Mouse (Mus musculus) liver (tissue): Measurements from ENCODE around the gene Nono.

Experiments
- DNase-seq: peaks from one replicate; pipeline ENCODE4 v3.0.0-alpha.2; 2020; ENCODE audit warnings: mixed read lengths

Nono gene

GRCm38 (mm10) chrX:101429142-101429949 lies at the start of gene Nono:
Gene Nono (plus strand): TSS chrX:101429318.
- peak; percentile 90 for DNase-seq

- no peak for DNase-seq
These were observed 49.4 kb upstream of the Nono start for GRCm38 (mm10) chrX:101379744-101380143.

GRCm38 (mm10) chrX:101383455-101383854 lies 45.7 kb upstream of the Nono start:
- DNase-seq: no peak

DNA sequence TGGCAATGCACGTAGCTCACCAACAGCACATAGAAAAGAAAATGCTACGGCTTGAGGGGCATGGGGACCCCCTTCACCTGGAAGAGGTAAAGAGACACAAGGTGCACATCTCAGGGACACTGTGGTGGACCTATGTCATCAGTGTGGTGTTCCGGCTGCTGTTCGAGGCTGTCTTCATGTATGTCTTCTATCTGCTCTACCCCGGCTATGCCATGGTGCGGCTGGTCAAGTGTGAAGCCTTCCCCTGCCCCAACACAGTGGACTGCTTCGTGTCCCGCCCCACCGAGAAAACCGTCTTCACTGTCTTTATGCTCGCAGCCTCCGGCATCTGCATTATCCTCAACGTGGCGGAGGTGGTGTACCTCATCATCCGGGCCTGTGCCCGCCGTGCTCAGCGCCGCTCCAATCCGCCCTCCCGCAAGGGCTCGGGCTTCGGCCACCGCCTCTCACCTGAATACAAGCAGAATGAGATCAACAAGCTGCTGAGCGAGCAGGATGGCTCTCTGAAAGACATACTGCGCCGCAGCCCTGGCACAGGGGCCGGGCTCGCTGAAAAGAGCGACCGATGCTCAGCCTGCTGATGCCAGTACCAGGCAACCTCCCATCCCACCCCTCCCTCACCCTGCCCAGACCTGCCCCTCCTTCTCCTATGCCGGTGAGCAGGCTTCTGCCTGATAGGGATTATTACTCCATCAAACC lies 44.5 kb upstream of the Nono start:
- no peak for DNase-seq

DNA sequence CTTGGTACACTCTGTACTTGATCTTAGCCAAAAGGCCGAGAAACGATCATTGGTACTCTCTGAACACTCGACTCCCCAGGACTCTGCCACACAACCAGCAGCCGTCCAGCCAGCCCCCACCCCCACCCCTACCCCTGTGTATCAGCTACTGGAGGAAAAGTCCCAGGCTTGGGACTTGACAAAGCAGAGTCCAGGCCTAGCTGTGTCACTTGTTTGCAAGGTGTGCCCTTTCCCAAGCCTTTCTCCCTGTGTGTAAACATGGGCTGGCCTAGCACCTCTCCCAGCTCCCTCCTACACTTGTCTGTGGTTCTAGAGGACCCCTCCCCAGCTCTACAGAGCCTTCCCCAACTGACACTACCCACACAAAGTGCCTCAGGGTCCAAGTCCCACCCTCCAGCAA lies 42.9 kb upstream of the Nono start:
- DNase-seq: peak; percentile 9

DNA sequence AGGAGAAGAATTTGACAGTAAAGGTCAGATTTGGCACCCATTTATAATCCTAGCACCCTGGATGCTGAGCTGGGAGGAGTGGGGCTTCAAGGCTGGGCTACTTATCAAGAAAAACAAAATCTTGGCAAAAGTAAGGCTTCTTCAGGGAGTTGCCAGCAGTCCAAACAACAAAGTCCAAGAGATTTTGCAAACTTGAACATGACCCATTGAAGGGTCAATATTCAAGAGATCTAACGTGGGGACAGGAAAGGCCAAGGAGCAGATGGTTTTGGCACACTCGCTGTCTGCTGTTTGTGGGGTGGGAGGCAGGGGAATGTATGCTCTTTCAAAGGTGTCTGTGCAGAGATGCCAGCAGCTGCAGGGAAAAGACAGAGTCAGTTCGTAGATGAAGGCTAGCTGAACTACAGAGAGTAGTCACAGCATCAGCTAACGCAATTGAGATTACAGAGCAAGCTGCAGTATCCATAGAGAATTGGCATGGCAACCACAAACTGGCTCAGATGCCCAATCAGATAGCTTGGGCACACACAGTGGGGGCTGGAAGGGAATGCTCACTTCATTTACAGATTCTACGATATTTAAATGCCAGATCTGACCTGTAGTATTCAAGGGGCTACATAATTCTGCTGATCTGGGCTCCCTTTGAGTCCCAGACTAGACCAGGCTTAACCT lies 40.1 kb upstream of the Nono start:
- no peak for DNase-seq

- DNase-seq: no peak
These were observed 34.8 kb upstream of the Nono start for GRCm38 (mm10) chrX:101394341-101394740.

GRCm38 (mm10) chrX:101396459-101396858 lies 32.7 kb upstream of the Nono start:
- DNase-seq: no peak

GRCm38 (mm10) chrX:101418946-101419724 lies 10.0 kb upstream of the Nono start:
- peak; percentile 51 for DNase-seq

DNA sequence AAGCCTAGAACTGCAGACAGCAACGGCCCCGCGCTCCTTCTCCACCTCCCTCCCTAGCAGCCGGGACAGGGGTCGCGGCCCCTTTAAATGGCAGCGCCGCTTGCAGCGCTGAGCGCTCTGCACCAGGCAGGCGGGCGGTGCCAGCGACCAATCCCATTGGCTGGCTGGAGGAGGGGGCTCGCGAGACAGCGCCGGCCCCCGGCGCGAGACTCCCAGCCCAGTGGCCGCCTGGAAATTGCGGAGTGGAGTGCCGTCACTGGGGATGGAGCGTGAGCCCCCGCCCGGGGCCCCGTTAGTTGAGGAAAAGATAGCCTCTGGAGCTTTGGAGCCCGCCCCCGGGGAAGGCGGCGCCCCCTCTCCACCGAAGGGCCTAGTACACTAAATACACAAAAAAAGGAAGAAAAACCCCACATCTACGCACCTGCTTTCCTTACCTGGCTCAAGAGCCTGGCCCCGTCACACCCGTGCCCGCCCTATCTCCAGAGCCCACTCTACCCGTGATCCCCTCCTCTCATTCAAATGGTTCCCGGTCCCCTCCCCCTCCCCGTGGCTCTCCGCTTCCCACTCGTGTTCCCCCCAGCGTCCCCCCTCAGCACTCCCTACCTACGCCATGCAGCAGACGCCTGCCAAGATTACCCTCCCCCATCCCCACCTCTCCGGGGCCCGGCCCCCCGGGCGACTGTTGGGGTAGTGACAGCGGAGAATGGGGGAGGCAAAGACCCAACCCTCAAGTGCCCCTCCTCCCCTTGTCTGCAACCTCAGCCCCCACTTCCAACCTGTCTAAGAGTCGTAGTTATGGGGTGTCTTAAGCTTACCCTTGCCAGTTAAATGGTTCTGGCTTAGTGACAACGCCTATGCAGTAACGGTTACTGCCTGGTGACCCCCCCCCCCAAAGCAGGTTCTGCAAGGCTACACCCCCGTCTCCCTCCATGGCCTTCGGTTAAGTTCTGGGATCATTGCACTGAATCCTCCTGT lies 9.1 kb upstream of the Nono start:
- peak; percentile 88 for DNase-seq

GRCm38 (mm10) chrX:101420700-101421095 lies 8.4 kb upstream of the Nono start, which contains the start of gene Zmym3:
Gene Zmym3 (minus strand): TSS chrX:101420849.
- DNase-seq: no peak

- no peak for DNase-seq
These were observed 5.7 kb upstream of the Nono start for GRCm38 (mm10) chrX:101423462-101423861.

GRCm38 (mm10) chrX:101427774-101428173 lies 1.3 kb upstream of the Nono start:
- peak; percentile 33 for DNase-seq

DNA sequence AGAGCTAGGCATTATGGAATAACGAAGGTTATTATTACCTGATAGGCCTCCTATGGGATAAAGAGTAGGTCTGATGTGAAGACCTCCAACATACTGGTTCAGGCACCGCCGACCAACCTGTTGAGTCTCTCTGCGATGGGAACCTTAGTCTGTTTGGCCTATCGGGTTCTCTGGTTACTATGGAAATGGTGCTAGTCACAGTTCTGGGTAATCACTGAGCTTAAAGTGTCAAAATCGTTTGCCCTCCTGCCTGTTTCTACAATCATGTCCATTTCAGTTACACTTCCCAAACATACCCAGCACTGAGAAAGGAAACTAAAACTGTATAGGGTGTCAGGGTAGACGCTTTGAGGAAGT lies 355 bp upstream of the Nono start:
- no peak for DNase-seq

DNA sequence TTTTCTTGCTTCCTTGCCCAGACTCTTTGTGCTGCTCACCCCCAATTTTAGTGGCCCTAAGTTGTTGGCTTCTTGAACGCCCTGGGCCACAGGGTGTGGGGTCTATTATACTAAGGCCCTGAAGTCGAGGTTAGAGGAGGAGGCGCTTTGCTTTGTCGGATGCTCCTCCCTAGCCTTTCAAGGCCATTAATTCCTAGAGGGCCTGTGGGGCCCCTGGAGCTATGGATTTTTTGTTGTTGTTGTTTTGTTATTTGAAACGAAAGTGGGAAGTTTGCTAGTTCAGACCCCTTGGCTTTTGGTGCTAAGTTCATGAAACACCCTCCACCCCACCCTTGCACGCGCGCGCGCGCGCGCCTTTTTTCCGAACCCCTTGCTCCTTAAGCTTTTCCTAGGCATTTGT lies 858 bp downstream of the Nono start:
- DNase-seq: peak; percentile 49

DNA sequence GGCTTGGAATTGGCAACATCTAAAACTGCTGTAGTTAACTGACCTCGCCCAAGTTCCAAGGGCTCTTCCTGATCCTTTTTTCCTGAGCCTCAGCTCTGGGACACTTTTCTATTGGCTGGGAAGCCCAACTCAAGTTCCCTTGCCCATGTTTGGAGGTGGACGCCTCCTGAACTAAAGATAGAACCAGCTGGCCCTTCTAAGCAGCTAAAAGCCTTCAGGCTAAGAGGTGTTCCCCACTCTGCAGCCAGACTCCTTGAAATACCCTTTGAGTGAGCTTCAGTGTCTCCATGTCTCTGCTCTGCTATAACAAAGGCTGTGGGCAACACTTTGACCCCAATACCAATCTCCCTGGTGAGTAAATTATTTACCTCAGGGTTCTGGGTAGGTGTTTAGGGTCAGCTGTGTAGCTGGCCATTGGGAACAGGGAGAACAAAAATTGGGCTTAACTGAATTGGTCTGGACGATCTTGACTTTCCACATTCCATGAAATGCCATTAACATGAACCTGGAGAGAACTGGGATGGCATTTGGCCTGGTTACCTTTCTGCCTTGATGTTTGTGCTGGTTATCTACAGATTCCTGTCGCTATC lies 19.9 kb downstream of the Nono start, which contains the start of gene Itgb1bp2:
Gene Itgb1bp2 (plus strand): TSS at position 203 of the 590 bp plus-strand sequence.
- no peak for DNase-seq

GRCm38 (mm10) chrX:101451147-101451546 lies 22.0 kb downstream of the Nono start:
- DNase-seq: no peak

GRCm38 (mm10) chrX:101451591-101451990 lies 22.5 kb downstream of the Nono start:
- DNase-seq: no peak

DNA sequence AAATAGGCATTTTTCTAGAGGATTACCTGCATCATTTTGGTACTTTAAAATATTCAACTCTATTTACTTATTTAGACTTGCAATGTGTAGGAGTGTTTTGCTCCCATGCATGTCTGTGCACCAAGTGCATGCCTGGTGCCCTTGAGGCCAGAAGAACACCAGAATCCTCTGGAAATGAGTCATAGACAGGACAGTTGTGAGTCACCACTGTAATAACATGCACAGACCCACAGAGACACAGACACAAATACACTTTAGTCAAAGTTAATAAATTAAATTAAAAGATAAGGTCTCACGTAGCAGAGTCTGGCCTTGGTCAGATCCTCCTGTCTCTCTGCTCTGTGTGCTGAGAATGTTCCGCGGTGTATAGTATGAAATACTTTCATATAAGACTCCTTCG lies 43.1 kb downstream of the Nono start:
- DNase-seq: no peak

DNA sequence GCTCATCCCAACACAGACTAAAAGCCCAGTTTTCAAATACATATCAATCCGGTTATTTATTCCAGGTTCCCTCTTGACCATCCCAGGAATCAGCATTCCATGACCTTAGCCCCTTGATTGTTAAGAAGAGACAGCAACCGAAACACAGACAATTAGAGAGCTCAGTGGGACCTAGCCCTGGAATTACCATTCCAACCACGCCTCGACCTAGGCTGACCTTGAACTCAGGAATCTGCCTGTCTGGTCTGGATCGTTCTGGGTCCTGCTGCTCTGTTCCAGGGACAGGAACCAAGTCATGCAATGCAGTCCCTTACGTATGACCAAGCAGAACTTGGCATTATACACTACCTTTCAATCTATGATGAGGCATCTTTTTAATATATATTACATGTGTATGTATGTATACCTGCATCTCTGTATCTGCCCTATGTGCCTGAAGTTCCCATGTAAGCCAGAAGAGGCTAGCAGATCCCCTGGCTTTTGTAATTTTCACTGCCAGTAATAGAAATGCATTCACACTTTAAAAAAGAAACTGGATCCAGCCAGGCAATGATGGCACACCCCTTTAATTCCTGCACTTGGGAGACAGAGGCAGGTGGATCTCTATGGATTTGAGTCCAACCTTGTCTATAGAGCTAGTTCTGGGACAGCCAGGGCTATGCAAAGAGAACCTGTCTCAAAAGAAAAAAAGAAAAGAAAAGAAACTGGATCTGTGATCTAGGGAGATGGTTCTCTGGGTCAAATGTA lies 52.7 kb downstream of the Nono start:
- DNase-seq: no peak
